Mouse (Mus musculus) stomach, embryonic 16.5 days (tissue): ENCODE measurements around the gene Gm14139. TPM values are rescaled to one million over a fixed set of nuclear protein-coding genes. Genes with fewer than 3 reads are reported as not detected.
A peak's percentile ranks its signal among the peaks of the same experiment; 100 is the strongest.
"Not testable (repeated sequence)": the region's sequence is repeated elsewhere in the genome, so short reads cannot be mapped to it uniquely, and the experiment has no call there.

ENCODE experiments used
- ATAC-seq: fragments of 200-750 bp; cut with Nextera tagmentation; 2 replicates; pipeline ENCODE4 v1.8.0; 2017; ENCODE audit warnings: moderate number of reproducible peaks, moderate TSS enrichment; ENCODE audit not compliant: insufficient read depth, low FRiP score
- H3K27ac ChIP-seq: fragments of 300-500 bp; sonication (generic); 2 replicates; pipeline ENCODE4 v1.5.1; 2014; ENCODE audit warnings: low read length
- H3K27me3 ChIP-seq: fragments of 300-500 bp; sonication (generic); 2 replicates; pipeline ENCODE4 v1.6.1; 2014; ENCODE audit warnings: low read length, control low read depth, mixed read lengths; ENCODE audit not compliant: control insufficient read depth, insufficient read depth
- H3K36me3 ChIP-seq: fragments of 300-500 bp; sonication (generic); 2 replicates; pipeline ENCODE4 v1.6.1; 2014; ENCODE audit warnings: low read length; ENCODE audit not compliant: control insufficient read depth, insufficient read depth
- H3K4me1 ChIP-seq: fragments of 300-500 bp; sonication (generic); 2 replicates; pipeline ENCODE4 v1.6.1; 2014; ENCODE audit warnings: low read length, control low read depth, mixed read lengths; ENCODE audit not compliant: control insufficient read depth, insufficient read depth
- H3K4me2 ChIP-seq: fragments of 300-500 bp; sonication (generic); 2 replicates; pipeline ENCODE4 v1.6.1; 2014; ENCODE audit warnings: low read depth, low read length, mixed read lengths
- H3K4me3 ChIP-seq: fragments of 300-500 bp; sonication (generic); replicated peaks from 2 replicates; pipeline ENCODE4 v1.5.1; 2014; ENCODE audit warnings: mild to moderate bottlenecking, low read length
- H3K9ac ChIP-seq: fragments of 300-500 bp; sonication (generic); 2 replicates; pipeline ENCODE4 v1.6.1; 2014; ENCODE audit warnings: low read length
- H3K9me3 ChIP-seq: fragments of 300-500 bp; sonication (generic); replicated peaks from 2 replicates; pipeline ENCODE4 v1.6.1; 2016; ENCODE audit warnings: low read length, control low read depth; ENCODE audit not compliant: control insufficient read depth
- WGBS: fragments of 180-500 bp; shearing (Covaris S2); extraction: QIAGEN DNeasy Blood & Tissue Kit; methylation state at CpG from one replicate; pipeline ENCODE4 v1.1.7; 2014; 5-methylcytosine and 5-hydroxymethylcytosine counted together
- polyA plus RNA-seq: library from polyadenylated mRNA; unstranded; fragments of >200 nt; fragmentation: Nextera tagmentation; extraction: Ambion mirVana; gene quantifications from 2 replicates; pipeline ENCODE4 v1.2.1, GENCODE M21; 2015

Gm14139 gene
- polyA plus RNA-seq = not detected in 2 replicates

GRCm38 (mm10) chr2:150181570-150181999 is at the start of gene Gm14139:
Gene Gm14139, plus strand, starts transcription at chr2:150181755.
- not testable (repeated sequence) for H3K4me1 ChIP-seq, H3K4me3 ChIP-seq, H3K4me2 ChIP-seq, H3K9ac ChIP-seq, H3K36me3 ChIP-seq, ATAC-seq, H3K27ac ChIP-seq, H3K27me3 ChIP-seq, H3K9me3 ChIP-seq
- WGBS = 75% methylated on average over 7 of the region's 7 CpGs

DNA sequence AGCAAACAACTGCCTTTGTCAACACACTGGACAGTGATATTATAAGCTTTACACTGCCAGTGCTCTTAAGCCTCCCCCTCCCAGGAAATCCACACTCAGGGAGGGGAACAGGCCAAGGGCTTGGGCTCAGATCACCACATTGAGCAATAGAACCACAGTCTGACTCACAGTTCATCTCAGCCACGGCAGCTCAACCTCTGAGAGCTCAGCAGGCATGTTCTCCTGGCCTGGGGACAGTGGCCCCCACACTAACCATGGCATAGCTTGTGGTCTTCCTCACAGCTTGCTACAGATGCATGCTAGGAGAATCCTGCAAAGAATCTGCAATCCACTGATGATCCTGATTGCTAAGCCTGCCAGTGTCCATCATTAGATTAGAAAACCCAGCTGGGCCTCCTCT is 49.6 kb upstream of the Gm14139 start:
- not testable (repeated sequence) for H3K4me3 ChIP-seq, H3K9me3 ChIP-seq, H3K27ac ChIP-seq, ATAC-seq, H3K4me2 ChIP-seq, H3K36me3 ChIP-seq, H3K9ac ChIP-seq, H3K27me3 ChIP-seq, H3K4me1 ChIP-seq
- WGBS = 87% methylated on average over 1 of the region's 1 CpGs

DNA sequence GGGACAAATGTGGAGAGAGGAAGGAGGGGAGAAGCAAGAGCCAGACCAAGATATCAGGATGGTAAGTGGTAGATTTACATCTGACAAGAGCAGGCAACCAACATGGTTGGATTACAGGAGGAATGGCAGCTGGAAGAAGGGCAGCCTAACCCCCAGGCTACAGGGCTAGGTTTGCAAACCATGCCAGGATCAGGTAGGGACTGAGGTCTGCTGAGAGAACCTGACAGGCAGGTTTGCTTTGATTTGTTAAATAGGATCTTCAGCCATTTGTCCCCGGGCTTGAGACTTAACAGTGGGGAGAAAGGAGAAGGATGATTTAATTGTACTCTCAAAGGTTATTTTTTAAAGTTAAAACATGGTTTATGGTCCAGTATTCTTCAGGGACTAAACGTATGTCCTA is 48.8 kb upstream of the Gm14139 start:
- ATAC-seq = no peak
- H3K27me3 ChIP-seq = no peaks in the 10 kb centered on the region
- 76% methylated on average over 2 of the region's 2 CpGs for WGBS
- no peak overlapping the region for H3K4me3 ChIP-seq
- H3K4me2 ChIP-seq = no peak overlapping the region
- H3K9ac ChIP-seq = no peak overlapping the region
- H3K9me3 ChIP-seq = peaks cover 4% of the 10 kb centered on the region; the same call in 1 of the 2 replicates
- H3K27ac ChIP-seq = no peak overlapping the region
- H3K4me1 ChIP-seq = no peaks in the 10 kb centered on the region
- 0 out of 2 replicates have a peak, but pooled peaks cover 7% of the 10 kb centered on the region for H3K36me3 ChIP-seq

DNA sequence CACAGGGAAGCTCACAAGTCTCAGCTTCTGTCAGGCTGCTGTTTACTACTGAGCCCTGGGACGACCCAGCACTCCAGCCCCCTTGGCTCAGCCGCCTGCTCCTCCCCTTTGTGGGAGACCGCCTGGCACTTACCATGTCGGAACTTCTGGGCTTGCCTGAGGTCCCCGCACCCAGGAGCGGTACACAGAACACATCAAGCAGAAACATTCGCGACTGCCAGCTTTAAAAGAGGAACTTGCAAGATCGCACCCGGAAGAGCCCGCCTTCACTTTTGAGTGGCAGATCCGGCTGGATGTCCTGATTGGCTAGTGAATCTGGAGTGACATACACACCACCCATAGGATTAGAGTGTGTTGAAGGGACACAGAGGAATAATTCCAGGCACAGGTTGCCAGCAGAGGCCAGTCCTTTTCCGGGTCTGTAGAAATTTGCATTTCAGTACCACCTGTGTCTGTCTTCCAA is 45.1 kb upstream of the Gm14139 start, which contains the start of gene Zfp120:
Gene Zfp120, minus strand, starts transcription at position 274 of the 463 bp plus-strand sequence.
- ATAC-seq = peak; percentile 99
- H3K27me3 ChIP-seq = no peaks in the 10 kb centered on the region
- no peaks in the 10 kb centered on the region for H3K9me3 ChIP-seq
- H3K4me3 ChIP-seq = peak within 1 kb of the TSS; percentile 72
- no peaks in the 10 kb centered on the region for H3K4me1 ChIP-seq
- H3K27ac ChIP-seq = 0 out of 2 replicates have a peak within 1 kb of the TSS, but pooled peaks have one; percentile 60
- peak within 1 kb of the TSS; percentile 55 for H3K4me2 ChIP-seq
- H3K9ac ChIP-seq = peak within 1 kb of the TSS; percentile 81
- under 1% methylated on average over 13 of the region's 13 CpGs for WGBS
- H3K36me3 ChIP-seq = no peaks in the 10 kb centered on the region

DNA sequence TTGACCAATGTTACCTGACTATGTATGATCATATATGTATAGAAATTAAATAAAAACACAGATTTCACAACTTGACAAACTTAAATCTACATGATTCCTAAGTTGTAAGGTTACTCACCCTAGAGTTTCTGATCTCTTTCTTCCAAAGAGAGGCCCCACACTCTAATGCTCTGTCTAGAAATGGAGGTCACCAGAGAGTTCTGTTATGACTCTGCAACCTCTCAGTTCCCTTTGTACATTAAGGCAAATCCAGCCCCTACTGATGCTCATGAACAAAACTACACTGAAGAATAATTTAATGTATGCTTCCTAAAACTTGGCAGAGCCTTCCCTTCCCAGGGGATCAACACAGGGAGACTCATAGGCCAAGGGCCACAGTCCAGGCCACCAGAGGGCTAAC is 14.9 kb upstream of the Gm14139 start:
- no peak overlapping the region for H3K4me3 ChIP-seq
- no peak overlapping the region for H3K9ac ChIP-seq
- ATAC-seq = no peak
- no peak overlapping the region for H3K27ac ChIP-seq
- no peaks in the 10 kb centered on the region for H3K9me3 ChIP-seq
- H3K36me3 ChIP-seq = no peaks in the 10 kb centered on the region
- no peak overlapping the region for H3K4me2 ChIP-seq
- H3K4me1 ChIP-seq = no peaks in the 10 kb centered on the region
- H3K27me3 ChIP-seq = no peaks in the 10 kb centered on the region

GRCm38 (mm10) chr2:150173833-150174232 is 7.7 kb upstream of the Gm14139 start:
- Histone ChIP-seq H3K4me2 (no peak overlapping the region), H3K9me3 (no peaks in the 10 kb centered on the region), H3K4me1 (no peaks in the 10 kb centered on the region), H3K9ac (no peak overlapping the region), H3K27ac (no peak overlapping the region), H3K4me3 (no peak overlapping the region), H3K27me3 (no peaks in the 10 kb centered on the region), H3K36me3 (no peaks in the 10 kb centered on the region)
- no peak for ATAC-seq

DNA sequence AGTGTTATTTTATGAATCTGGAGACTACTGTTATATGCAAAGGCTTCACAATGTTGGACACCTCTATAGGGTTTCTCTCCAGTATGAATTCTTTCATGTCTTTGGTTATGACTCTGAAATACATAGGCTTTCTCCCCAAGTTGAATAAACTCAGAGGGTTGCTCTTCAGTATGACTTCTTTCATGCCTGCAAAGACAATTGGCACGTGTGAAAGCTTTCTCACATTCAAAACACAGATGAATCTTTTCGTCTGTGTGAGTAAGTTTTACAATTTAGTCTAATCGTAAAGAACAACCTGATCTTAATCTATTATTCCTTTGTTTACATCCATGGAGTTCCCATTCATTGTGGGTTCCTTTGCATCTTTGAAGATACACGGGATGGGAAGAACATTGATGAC is 2.0 kb upstream of the Gm14139 start, which contains the start of gene Gm10770:
Gene Gm10770, minus strand, starts transcription at position 101 of the 400 bp plus-strand sequence.
- not testable (repeated sequence) for H3K4me1 ChIP-seq, H3K4me2 ChIP-seq, ATAC-seq, H3K27ac ChIP-seq, H3K4me3 ChIP-seq, H3K36me3 ChIP-seq, H3K9me3 ChIP-seq, H3K27me3 ChIP-seq, H3K9ac ChIP-seq
- 74% methylated on average over 4 of the region's 4 CpGs for whole genome bisulfite sequencing

- not testable (repeated sequence) for H3K36me3 ChIP-seq, H3K9ac ChIP-seq, H3K27ac ChIP-seq, ATAC-seq, H3K4me2 ChIP-seq, H3K9me3 ChIP-seq, H3K4me1 ChIP-seq, H3K27me3 ChIP-seq, H3K4me3 ChIP-seq
Observed at GRCm38 (mm10) chr2:150181046-150181445, 509 bp upstream of the Gm14139 start.

DNA sequence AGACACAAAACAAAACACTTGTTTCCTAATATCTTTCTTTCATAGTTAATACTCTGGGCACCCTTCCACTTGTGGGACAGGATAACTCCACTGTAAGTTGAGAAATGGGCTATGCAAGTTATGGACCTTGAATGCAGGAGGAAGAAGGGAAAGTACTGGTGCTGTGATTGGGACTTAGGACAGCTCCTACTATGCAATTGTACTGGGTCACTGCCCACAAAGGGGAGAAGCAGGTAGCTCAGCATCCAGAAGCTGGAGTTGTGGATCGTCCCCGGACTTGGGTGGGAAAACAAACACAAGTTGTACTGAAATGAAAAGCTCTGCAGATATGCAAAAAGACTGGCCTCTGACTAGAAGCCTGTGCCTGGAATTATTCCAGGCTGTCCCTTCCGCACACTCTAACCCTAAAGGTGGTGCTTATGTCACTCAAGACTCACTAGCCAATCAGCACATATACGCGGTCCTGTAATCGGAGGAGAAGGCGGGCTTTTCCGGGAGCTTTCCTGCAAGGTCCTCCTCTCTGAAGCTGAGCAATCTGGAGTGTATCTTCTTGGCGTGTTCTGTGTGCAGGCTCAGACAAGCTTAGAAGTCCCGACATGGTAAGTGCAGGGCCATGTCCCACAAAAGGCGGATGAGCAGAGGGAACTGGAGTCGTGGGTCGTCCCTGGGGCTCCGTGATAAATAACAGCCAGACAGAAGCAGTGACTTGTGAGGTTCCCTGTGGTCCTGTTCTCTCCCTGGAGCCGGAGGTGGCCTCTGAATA is 36.2 kb downstream of the Gm14139 start, which contains the start of gene Zfp937:
Gene Zfp937, plus strand, starts transcription at position 474 of the 763 bp plus-strand sequence.
- peak within 1 kb of the TSS; percentile 49 for H3K4me2 ChIP-seq
- not testable (repeated sequence) for H3K27me3 ChIP-seq, H3K4me1 ChIP-seq, H3K9me3 ChIP-seq, H3K36me3 ChIP-seq
- under 1% methylated on average over 15 of the region's 15 CpGs for WGBS
- peak within 1 kb of the TSS; percentile 56; the same call in 1 of the 2 replicates for H3K9ac ChIP-seq
- peak; percentile 100 for ATAC-seq
- peak within 1 kb of the TSS; percentile 45 for H3K4me3 ChIP-seq
- peak within 1 kb of the TSS; percentile 60 for H3K27ac ChIP-seq
